Mouse (Mus musculus): ENCODE data around the gene Tmc7. TPM values are rescaled to one million over a fixed set of nuclear protein-coding genes. Genes with fewer than 3 reads are reported as not detected.

Gene Tmc7
- total RNA-seq, 2 experiments from 2014 or later, result 8.1 to 15.6 TPM

GRCm38 (mm10) chr7:118604842-118605241 lies 20.3 kb upstream of the Tmc7 start:
- no peak for DNase-seq
- Histone ChIP-seq H3K27ac (no peak overlapping the region), H3K4me3 (no peak overlapping the region)
- intact Hi-C loops (cut with DNase I), result no loop called here
- TF ChIP-seq CTCF (IDR thresholded peaks at IDR 0.05), result no peak

GRCm38 (mm10) chr7:118599954-118600631 lies 15.6 kb upstream of the Tmc7 start:
- no peak for DNase-seq

GRCm38 (mm10) chr7:118597201-118597600 lies 12.7 kb upstream of the Tmc7 start, which contains the start of gene Tmc5:
Gene Tmc5 (plus strand): TSS chr7:118597297.
- peak within 1 kb of the TSS; percentile 39 for H3K4me3 ChIP-seq
- DNase-seq, result no peak
- intact Hi-C loops (cut with DNase I), result no loop called here
- no peak for TF ChIP-seq CTCF (IDR thresholded peaks at IDR 0.05)
- H3K27ac ChIP-seq, result no peak within 1 kb of the TSS

More at GRCm38 (mm10) chr7:118599954-118600631, 15.6 kb upstream of the Tmc7 start:
- H3K4me3 ChIP-seq, result no peak overlapping the region
- intact Hi-C loops (cut with DNase I), result no loop called here
- H3K27ac ChIP-seq, result no peak overlapping the region
- no peak for TF ChIP-seq CTCF (IDR thresholded peaks at IDR 0.05)

- no peak for DNase-seq
- Histone ChIP-seq H3K4me3 (no peak overlapping the region), H3K27ac (no peak overlapping the region)
- intact Hi-C loops (cut with DNase I), result no loop called here
- TF ChIP-seq CTCF (IDR thresholded peaks at IDR 0.05), result no peak
These were observed 11.7 kb upstream of the Tmc7 start for GRCm38 (mm10) chr7:118596271-118596670.

- intact Hi-C loops (cut with DNase I), result loop anchor here (1.0 kb wide), 1 partner anchor 93 kb away; no protein-coding TSS in a partner anchor
- Histone ChIP-seq H3K4me3 (peak overlapping the region; percentile 58), H3K27ac (peak overlapping the region; percentile 70)
- TF ChIP-seq CTCF (IDR thresholded peaks at IDR 0.05), result peak; percentile 98; the same call in 1 of the 2 replicates
- DNase-seq, result peak; percentile 95
These were observed 10.7 kb upstream of the Tmc7 start for GRCm38 (mm10) chr7:118595228-118595627.

GRCm38 (mm10) chr7:118594611-118595010 lies 10.1 kb upstream of the Tmc7 start:
- TF ChIP-seq CTCF (IDR thresholded peaks at IDR 0.05), result no peak
- Histone ChIP-seq H3K27ac (no peak overlapping the region), H3K4me3 (no peak overlapping the region)
- intact Hi-C loops (cut with DNase I), result loop anchor here (1.0 kb wide), 1 partner anchor 94 kb away; no protein-coding TSS in a partner anchor
- DNase-seq, result no peak

- H3K27ac ChIP-seq, result no peak overlapping the region
- H3K4me3 ChIP-seq, result no peak overlapping the region
- TF ChIP-seq CTCF (IDR thresholded peaks at IDR 0.05), result no peak
- DNase-seq, result no peak
- intact Hi-C loops (cut with DNase I), result no loop called here
These were observed 9.3 kb upstream of the Tmc7 start for GRCm38 (mm10) chr7:118593567-118594407.

- peak overlapping the region; percentile 40; the same call in 1 of the 2 replicates for H3K27ac ChIP-seq
- DNase-seq, result peak; percentile 49
- no peak for TF ChIP-seq CTCF (IDR thresholded peaks at IDR 0.05)
- no peak overlapping the region for H3K4me3 ChIP-seq
- intact Hi-C loops (cut with DNase I), result no loop called here
These were observed 7.6 kb upstream of the Tmc7 start for GRCm38 (mm10) chr7:118592146-118592545.

GRCm38 (mm10) chr7:118590726-118591305 lies 6.3 kb upstream of the Tmc7 start:
- no peak for TF ChIP-seq CTCF (IDR thresholded peaks at IDR 0.05)
- H3K4me3 ChIP-seq, result no peak overlapping the region
- DNase-seq, result no peak
- H3K27ac ChIP-seq, result no peak overlapping the region
- intact Hi-C loops (cut with DNase I), result no loop called here

- intact Hi-C loops (cut with DNase I), result loop anchor here (2.0 kb wide), 1 partner anchor 53 kb away; the partner anchor contains the start of gene Coq7
- H3K4me3 ChIP-seq, result peak overlapping the region; percentile 35
- peak; percentile 91 for DNase-seq
- H3K27ac ChIP-seq, result peak overlapping the region; percentile 92
- no peak for TF ChIP-seq CTCF (IDR thresholded peaks at IDR 0.05)
These were observed 1.3 kb upstream of the Tmc7 start for GRCm38 (mm10) chr7:118585856-118586255.

GRCm38 (mm10) chr7:118584926-118585325 lies 390 bp upstream of the Tmc7 start:
- TF ChIP-seq CTCF (IDR thresholded peaks at IDR 0.05), result no peak
- Histone ChIP-seq H3K4me3 (peak overlapping the region; percentile 91), H3K27ac (peak overlapping the region; percentile 92)
- intact Hi-C loops (cut with DNase I), result loop anchor here (2.0 kb wide), 1 partner anchor 52 kb away; the partner anchor contains the start of gene Coq7
- DNase-seq, result no peak

GRCm38 (mm10) chr7:118583821-118584220 lies 715 bp downstream of the Tmc7 start:
- Histone ChIP-seq H3K4me3 (peak overlapping the region; percentile 91), H3K27ac (peak overlapping the region; percentile 92)
- intact Hi-C loops (cut with DNase I), result loop anchor here (2.0 kb wide), 1 partner anchor 51 kb away; the partner anchor contains the start of gene Coq7
- DNase-seq, result no peak
- TF ChIP-seq CTCF (IDR thresholded peaks at IDR 0.05), result no peak

Measured in gastrocnemius, adult 2 months (tissue).